Mouse (Mus musculus): ENCODE data around the gene Adipoq.

DNA sequence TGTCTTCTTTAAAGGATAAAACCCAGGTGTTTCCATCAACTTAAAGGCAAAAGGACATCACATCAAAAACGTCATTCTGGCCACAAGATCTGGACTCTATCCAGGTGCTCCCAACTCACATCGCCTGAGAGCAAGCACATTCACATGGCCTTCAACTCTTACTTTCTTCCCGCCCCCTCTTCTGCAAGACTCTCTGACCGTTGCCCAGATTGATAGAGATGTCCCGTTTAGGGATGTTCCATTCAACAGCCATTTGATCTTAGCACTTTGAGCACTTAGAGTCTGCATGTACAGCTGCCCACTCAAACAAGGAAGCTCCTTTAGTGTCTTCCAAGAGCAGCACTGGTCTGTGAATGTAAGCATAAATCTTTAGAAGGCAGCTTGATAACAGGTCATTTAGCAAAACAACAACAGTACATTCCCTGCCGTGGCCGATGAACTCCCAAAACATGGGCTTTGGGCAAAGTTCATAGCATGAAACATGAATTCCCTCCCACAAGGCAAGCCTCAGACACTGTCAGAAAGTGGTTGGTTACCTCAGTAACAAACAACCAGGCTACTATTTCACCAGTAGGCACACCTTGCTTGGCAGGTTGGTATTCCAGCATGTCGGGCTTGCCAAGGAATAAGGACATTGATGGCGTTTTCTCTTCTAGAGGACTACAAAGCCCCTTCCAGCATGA lies 45.4 kb downstream of the Adipoq start:
- TF ChIP-seq CTCF (IDR thresholded peaks at IDR 0.05; ENCODE audit: low read depth, low read length) (no peak), POLR2A (IDR thresholded peaks at IDR 0.05; ENCODE audit: borderline replicate concordance, low read depth, low read length) (no peak)
